Mouse (Mus musculus) lung, postnatal 0 days (tissue): ENCODE results near the gene Ifnar2.

Experiments used
- CTCF ChIP-seq: IDR thresholded peaks from 2 replicates; pipeline ENCODE4 v1.5.1; 2016; ENCODE audit warnings: antibody characterized with exemption, mild to moderate bottlenecking
- EP300 ChIP-seq: IDR thresholded peaks from 2 replicates; pipeline ENCODE4 v1.6.1; 2016; ENCODE audit warnings: antibody characterized with exemption, mild to moderate bottlenecking, control low read depth

DNA sequence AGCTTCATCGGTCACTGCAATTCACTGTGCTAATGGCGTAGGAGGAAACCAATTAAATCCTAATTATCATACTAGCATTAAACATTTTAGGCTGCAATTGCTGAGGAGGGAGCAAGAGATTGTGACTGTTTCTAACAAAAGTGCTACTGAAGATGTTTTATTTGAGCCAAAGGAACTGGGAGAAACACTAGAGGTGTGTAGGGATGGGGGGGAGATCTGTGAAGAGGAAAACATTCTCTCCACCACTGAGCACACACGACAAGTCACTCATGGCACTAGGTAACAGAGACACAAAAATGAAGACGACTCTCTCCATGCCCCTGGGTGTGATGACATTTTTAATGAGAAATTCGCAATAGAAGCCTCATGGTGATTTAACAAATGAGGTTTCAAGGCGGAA lies 42.1 kb upstream of the Ifnar2 start:
- TF ChIP-seq EP300 (no peak), CTCF (no peak)
